Mouse (Mus musculus) frontal cortex, adult 2 months (tissue): ENCODE data around the gene Cdk5r1. TPM values are rescaled to one million over a fixed set of nuclear protein-coding genes. Genes with fewer than 3 reads are reported as not detected.

Experiments
- DNase-seq, 2 experiments: peaks; one replicate each; pipeline ENCODE4 v3.0.0; 2022; ENCODE audit warnings: low spot score in 1 of 2; ENCODE audit errors: extremely low spot score in 1 of 2
- polyA plus RNA-seq: library from polyadenylated mRNA; depleted of rRNA; stranded (reverse); fragments of >200 nt; gene quantifications from 2 replicates; pipeline ENCODE4 v1.2.3, GENCODE M21; 2012

Cdk5r1 gene
- polyA plus RNA-seq, 1 experiment = 258 TPM

DNA sequence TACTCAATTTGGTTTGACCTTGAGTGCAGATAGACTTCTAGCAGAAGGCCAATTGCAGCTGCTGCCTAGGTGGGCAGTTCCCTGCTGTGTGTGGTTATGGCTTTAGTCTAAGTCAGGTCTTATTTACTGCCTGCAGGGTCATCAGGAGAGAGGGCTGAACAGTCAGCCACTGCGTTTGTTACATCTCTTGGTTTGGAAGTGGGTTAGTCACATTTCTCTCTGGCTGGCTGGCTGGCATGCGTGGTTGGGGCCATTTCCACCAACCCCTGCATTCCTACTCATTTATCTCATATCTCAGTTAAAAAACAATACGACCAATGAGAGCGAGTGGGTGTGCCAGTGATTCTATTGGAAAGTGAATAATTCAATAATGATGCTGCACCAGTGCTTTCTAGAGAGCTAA, 22.7 kb downstream of the Cdk5r1 start:
- peak in 1 of 2 experiments; percentile 19 for DNase-seq

DNA sequence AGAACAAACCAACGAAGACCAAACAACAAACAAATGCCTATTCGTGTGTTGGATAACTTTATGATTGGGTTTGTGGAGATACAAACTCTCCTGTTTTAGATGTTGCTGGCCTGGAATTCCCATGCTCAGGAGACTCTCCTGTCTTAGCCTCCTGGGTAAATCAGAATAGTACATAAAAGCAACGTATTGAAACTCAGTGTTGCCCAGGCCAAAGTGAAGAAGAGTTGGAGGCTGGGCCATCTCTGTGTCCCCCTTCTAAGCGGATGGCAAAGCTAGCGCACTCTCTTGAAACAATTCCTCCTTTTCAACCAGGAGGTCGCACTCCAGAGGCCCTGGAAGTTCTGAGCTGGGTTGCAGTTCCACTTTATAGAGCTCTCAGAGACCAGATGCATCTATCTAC, 26.5 kb downstream of the Cdk5r1 start:
- DNase-seq = no peak

DNA sequence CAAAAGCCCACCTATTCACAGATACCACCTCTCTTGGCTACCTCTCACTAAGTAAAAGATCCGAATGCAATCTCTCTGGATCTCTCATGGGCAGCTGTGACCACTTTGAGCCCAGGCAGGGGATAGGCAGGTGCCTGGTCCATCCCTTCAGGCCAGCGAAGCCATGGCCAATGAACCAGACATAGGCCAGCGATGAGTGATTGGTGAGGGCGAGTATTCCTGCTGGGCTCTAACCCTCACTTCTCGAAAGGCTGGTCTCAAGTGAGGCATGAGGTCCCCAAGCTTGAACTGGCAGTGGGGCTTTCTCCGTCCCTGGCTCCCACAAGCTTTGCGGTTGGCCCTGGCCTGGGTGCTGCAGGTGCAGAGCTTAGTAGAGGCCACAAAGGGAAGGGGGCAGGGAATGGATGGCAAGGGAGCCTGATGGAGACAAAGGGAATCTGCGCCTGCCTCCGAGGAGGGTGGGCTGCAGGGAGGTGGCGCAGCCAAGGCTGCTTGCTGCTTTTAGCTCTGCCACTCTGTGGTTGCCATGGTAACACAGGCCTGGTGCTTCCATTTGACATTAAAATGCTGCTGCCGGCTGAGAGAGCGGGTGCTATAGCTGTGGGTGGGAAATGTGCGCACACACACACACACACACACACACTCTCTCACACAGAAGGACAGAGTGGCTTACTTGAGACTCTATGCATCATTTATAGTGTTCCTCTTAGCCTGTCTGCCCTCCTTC, 27.1 kb downstream of the Cdk5r1 start:
- DNase-seq = peak; percentile 97

DNA sequence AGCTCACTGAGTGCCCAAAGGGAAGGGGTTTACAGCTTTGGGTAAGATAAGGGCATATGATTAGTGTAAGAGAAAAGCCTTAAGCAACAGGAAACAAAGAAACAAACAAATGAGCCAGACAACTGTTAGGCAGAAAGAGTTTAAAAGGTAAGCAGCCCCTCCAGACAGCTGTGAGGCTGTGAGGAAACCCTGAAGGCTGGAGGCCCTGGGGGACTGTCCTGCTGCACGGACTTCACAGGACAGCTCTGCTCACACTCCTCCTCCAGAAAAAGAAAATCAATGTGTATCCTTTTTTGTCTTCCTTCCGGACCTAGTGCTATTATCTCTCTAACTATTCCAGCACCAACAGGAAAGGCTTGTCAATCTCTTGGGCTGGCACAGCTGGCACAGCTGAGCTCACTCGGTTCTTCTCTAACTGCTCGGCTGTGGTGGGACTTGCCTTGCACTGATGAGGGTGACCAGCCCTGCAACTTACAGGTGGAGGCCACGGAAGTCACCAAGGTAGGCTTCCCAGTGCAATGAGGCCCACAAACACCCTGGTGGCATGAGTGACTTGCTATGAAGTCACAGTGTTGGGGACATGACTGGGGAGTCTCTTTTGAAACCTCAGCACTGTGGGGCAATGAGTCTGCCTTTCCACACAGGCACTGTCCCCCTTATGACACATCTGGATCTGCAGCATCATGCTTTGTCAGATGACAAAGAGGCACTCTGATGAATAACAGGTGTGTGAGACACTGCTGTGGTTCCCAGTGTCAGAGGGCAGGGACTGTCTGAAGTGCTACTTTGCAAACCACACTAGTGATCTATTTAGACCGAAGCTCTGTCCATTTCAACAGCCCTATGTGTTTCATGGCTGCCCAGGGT, 27.9 kb downstream of the Cdk5r1 start:
- peak in 1 of 2 experiments; percentile 22 for DNase-seq

DNA sequence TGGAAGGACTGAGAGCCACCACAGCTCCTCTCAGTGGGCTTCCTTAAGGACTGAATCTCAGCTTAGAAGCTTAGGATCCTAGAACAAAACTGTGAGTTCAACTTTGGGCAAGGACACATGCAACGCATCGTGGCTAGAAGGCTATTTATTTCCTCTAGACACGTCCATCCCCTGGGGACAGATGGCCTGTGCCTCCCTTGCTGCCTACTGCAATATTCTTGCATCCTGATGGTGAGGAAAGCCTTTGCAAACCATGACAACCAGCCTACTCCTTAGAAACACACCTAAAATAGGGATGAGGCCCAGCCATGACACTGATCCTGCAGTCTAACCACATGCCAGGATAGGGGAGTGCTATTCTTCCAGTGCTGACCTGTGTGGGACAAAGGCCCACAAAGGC, 28.8 kb downstream of the Cdk5r1 start:
- DNase-seq = peak; percentile 74 to 83

DNA sequence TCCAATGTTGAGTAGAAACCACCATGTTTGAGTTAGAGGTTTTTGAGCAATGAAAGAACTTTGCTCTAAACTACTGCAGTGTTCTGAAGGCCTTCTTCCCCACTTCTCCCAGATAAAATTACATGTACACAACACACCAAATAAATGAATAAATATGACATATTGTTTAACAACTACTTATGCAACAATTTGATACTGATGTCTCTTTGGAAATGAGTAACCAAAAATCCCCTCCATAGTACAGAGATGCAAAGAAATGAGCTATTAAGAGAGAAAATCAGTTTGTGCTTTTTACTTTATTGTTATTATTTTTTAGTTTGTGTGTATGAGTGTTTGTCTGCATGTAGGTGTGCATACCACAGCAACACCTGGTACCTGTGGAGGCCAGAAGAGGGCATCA, 29.7 kb downstream of the Cdk5r1 start:
- no peak for DNase-seq

DNA sequence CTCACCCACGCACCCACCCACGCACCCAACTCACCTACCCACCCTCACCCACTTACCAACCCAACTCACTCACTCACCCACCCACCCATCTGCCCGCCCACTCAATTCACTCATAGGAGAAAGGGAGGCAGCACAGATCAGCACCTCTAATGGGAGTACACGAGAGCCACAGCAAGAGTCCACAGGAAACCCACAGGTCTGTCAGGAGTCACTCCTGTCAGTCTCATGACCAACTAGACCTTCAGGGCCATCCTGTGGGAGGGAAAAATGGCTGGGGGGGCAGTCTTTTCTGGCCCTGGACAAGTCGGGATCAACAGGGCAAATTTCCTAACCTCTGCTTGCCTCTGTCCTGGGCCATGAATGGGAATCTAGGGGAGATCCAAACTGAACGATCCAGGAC, 31.0 kb downstream of the Cdk5r1 start:
- no peak for DNase-seq

DNA sequence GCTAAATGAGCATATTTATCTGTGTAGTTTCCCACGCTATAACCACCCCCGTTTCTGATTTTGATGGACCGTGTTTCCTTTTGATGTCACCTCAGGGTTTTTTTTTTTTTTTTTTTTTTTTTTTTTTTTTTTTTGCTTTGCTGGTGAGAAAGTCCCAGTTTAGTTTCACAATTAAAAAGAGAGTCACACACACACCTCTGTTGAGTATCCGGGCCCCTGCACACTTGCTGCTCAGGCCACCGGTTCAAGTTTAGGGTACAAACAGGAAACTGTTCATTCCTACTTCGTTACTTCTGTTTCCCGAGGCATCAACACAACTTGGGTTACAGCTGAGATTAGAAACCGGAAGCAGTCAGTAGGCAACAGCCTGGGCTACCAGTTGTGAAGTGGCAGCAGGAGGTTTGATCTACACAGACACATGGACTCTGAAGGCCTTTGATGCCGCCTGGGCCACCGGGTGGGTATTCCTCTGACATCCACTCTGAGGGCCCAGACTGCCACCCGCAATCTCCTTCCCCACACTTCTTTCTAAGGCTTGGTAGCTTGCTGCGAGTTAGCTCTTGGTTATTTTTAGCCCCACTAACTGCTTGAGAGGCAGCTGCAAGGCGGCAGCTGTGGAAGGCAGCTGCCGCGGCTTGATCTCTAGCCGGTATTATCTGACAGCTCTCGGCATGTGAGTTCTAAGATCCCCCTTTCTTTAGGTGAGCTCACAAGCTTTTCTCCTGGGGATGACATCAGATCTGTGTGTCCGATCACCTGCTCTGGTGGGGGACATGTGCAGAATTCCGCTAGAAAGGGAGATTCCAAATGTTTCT, 31.7 kb downstream of the Cdk5r1 start:
- peak in 1 of 2 experiments; percentile 37 for DNase-seq

DNA sequence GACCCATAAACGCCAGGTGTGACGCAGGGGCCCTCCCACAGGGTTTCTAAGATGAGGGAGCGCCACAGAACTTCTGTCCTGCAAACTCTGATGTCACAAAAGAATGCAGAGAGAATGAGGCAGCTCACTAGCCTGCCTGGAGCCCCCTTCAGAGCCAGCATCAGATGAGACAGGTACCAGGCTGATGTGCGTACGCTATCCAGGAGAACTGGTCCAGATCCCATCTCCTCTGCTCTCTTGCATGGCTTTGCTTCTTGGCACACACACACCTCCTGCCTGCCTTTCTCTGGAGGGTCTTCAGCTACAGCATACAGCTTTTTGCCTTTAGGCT, 32.3 kb downstream of the Cdk5r1 start:
- DNase-seq = peak in 1 of 2 experiments; percentile 28

DNA sequence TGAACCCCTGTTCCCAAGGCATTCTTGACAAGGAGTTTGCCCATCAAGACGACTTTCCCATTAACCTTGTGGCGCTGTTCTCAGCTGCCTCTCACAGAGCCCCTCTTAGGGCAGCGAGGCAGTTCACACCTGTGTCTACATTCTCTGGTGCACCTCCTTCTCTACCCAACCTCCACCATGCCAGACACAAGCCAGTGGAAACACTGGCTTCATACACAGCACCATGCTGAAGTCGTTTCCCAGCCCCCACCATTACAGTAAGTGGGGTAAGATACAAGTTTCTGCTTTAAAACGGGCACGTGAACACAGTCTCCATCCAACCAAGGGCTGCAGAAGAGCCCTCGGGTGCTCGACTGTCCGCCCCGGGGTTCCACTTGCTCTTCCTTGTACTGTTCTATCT, 33.3 kb downstream of the Cdk5r1 start:
- DNase-seq = no peak

DNA sequence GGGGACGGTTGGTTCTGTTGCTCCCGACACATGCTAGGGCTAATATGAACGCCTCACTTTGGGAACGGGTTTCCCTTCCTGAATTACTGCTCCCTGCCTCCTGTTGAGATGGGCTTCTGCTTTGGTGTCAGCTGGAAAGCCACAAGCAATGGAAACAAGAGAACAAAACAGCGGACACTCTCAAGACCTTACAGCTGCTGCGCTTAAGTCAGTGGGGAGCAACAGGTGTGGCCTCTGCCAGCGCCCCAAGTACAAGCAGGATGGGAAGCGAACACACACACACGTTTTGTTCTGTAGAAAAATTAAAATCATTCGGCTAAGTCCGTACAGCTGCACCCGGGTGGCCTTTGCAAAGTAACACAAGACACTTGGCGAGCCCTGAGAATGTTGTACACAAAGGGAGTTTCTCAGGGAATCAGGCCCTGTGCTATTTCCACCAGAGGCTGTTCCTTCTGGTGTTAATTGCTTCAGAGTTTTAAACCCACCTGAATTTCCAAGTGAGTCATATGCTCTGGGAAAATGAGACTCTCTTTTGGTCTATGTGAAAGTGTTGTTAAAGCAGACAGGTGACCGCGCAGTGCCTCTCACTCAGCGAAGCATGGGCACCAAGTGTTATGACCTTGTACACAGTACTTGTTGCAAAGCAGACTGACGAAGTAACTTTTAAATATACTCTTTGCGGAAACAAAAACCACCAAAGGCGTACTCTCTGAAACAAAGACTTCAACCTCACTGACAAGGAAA, 35.7 kb downstream of the Cdk5r1 start:
- no peak for DNase-seq

DNA sequence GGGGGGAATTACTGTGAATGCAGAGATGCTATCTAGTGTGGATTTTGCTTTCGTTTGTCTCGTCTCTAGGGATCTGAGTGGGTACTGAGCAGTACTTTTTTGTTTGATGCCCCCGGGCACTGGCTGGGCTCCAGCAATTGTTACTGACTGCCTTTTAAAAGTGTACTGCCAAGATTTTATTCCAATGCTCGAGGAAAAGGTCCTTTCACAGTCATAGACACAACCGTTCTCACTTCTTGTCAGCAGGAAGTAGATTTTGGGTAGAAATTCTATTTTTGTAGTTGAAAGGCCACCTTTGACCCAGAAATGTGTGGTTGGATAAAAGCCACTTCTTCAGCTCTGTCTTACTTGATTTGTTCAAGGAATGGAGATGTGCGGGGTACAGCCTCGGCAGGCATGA, 37.0 kb downstream of the Cdk5r1 start:
- DNase-seq = no peak

DNA sequence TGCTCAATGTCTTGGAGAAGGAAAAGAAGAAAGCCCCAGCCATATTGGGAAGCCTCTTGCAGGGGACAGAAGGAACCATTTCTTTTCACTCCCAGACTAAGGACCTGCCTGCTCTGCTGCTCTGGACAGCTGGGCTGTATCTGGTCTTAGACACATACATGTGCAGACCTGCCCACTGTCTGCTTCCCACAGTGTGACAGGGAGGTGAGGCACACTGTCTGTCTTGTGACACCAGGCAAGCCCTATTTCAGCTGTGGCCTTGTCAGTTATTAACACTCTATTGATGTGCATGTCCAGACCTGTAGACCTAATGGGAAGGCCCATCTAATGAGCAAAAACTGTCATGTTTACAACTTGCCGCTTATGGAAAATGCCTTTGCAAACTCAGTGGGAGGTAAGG, 38.5 kb downstream of the Cdk5r1 start:
- no peak for DNase-seq

DNA sequence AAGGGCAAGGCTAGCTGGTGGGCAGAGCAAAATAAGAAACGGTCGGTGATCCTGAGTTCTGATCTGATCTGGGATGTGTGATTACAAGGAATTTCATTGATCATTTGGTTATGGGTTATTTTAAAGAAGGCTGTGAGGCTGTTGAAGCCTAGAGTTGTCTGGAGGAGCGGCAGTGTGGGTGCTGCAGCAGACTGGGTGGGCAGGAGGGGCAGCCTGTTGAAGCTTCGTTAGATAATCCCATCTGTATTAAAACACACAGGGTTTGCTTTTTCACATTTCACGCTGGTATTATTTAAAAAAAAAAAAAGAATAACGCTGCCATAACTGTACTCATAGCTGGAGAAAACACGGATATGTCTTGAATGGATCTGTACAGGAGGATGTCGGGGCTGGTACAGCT, 39.1 kb downstream of the Cdk5r1 start:
- DNase-seq = peak in 1 of 2 experiments; percentile 28

DNA sequence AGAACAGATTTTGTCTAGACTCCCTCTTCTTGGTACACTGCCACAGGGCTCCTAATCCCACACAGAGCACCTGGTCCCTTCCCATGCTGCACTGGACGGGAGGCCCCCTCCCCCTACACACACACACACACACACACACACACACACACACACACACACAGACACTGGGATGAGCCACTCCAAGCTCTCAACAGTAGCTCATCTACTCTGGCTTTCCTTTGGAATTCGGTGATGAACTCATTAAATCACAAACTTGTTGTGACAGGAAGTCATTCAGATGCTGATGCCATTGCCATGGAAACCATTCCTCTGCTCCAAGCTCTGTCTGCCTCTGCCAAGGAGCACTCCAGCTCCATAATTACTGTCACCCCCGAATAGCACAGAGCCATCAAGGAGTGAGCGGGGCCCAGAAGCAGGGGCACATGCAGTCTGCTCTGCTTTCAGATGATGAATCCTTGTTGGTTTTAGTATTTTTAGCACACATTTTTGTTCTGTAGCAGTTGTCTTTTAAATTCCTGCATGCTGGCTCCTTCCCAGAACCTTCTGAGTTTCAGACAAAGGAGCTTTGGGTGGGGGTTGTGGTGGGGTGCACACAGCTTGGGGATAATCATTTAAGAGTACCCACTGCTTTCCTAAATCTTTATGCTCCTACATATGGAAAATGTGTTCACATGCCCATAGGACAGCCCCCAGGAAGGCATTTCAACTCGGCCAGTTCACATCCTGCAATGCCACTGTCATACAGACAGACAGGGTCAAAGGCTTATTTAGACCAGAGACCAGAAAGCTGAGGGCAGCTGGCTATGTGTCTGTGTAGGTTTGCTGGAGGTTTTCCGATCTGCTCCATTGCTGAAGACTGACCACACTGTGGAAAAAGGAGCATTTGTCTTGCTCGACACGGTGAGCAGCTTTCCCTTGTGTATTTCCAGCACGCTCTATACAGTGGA, 41.9 kb downstream of the Cdk5r1 start:
- peak; percentile 84 to 87 for DNase-seq

DNA sequence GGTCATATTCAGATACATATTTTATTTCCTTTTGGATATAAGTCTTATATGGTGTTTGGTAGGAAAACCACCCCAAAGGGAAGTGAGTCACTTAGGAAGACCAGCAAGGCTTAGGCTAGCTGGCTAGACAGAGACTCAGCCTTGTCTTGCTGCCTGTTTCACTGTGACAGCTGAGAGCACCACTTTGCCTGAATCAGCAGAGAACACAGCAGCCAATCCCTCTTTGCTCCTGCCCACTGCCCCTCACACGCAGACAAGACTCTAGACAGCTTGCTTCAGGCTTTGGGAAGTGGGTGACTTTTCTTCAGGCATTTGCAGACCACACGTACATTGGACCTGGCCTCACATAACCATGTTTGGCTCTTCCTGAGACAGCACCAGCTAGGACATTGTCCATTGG, 44.3 kb downstream of the Cdk5r1 start:
- DNase-seq = no peak

DNA sequence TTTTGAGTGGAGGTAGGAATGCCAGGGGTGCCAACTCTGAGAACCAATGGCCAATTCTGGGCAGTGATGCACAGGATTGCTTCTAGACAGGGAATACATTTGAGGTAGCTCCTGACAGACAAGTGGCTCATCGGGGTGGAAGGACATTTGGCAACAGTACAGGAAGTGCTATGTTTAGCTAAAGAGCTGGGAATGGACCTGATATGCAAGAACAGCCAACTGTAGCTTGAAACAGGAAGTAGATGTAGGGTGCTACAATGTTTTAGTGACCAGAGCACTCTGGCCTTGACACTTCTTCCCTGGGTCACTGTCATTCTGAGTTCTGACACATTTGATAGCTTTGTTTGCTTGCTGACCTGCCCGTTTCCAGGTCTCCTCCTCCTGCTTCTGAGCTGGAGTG, 46.0 kb downstream of the Cdk5r1 start:
- no peak for DNase-seq

DNA sequence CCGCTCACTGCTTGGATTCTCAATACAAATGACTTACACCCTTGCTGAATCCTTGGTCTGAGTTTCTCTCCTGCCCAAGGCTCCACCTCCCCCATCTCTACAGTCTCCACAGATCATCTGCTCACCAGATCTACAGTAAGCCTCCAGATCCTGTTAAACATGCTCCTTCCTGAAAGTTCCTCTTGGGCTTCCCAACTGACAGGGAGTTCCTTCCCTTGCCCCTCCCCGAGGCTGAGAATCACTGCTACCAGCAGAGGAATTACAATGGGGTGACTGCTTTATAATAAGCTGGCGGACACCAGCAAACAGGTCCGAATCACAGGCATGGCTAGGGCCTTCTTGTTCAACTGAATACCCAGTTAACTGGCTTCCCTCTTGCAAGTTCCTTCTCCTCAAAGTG, 46.6 kb downstream of the Cdk5r1 start:
- DNase-seq = no peak

DNA sequence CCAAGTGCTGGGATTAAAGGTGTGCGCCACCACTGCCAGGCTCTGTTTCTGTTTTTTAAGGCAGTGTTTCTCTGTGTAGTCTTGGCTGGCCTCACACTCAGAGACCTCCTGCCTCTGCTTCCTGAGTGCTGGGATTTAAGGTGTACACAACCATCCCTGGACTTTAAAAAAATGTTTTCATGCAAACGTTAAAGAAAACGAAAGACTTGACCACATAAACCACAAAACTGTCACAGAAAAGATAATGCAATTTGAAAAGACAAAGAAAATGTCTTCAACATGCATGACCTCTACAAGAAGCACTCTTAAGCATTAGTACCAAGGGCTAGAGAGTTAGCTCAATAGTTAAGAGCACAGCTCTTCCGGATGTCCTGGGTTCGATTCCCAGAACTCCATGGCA, 47.4 kb downstream of the Cdk5r1 start:
- DNase-seq = no peak
